Mouse (Mus musculus): ENCODE data around the gene En1.

En1 gene

DNA sequence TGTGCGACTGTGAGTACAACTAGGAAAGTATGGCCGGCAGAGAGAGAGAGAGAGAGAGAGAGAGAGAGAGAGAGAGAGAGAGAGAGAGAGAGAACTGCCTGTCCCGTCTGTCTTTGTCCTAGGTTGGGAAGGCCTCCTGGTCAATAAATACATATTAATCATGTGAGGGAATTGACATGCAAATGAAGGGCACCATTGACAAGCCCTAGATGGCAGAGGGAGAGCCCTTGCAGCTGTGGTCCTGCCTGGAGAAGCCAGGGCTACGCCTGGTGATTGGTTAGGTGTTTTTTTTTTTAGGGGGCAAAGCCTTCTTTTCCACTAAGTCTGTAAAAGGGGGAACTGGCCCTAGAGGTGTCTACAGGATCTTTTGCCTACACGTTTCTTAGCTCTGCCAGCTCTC, 19.2 kb downstream of the En1 start:
- DNase-seq (ENCODE audit: extremely low spot score, low spot score): no peak

GRCm38 (mm10) chr1:120626930-120627621, 24.9 kb downstream of the En1 start:
- no peak for DNase-seq (ENCODE audit: extremely low spot score, low spot score)

DNA sequence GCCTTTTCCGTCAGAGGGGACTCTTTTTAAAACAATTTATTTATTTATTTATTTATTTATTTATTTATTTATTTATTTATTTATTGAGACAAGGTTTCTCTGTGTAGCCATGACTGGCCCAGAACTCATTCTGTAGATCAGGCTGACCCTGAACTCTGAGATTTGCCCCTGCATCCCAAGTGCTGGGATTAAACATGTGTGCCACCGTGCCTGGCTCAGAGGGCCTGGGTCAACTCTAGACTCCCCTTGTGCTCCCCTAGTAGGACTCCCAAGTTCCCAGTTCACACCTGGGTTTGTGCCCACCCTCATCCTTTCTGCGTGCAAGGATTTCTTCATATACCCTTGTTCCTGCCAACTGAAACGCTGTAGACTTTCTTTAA, 25.4 kb downstream of the En1 start:
- DNase-seq (ENCODE audit: extremely low spot score, low spot score): no peak

- no peak for DNase-seq (ENCODE audit: extremely low spot score, low spot score)
Observed at GRCm38 (mm10) chr1:120628821-120629220, 26.6 kb downstream of the En1 start.

- no peak for DNase-seq (ENCODE audit: extremely low spot score, low spot score)
Observed at GRCm38 (mm10) chr1:120643380-120643779, 41.2 kb downstream of the En1 start.

- DNase-seq (ENCODE audit: extremely low spot score, low spot score): no peak
Observed at GRCm38 (mm10) chr1:120643848-120644711, 41.9 kb downstream of the En1 start.

DNA sequence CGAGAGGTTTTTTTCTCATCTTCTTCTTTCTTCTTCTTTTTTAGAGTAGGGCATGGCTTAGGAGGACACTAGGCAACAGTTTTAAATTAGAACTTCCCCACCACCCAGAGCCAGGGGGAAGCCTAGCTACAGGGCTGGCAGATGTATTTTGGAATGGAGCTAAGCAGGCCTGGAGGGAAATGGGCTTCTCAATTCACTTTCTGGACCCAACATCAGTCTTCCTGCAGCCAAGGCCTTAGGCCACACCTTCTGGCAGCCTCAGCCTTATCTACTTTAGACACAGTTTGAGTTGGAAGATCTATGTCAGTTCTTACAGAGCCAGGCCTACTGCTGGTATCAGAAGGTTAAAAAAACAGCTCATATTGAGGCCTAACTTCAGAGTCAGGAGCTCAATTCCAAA, 42.5 kb downstream of the En1 start:
- DNase-seq (ENCODE audit: extremely low spot score, low spot score): no peak

DNA sequence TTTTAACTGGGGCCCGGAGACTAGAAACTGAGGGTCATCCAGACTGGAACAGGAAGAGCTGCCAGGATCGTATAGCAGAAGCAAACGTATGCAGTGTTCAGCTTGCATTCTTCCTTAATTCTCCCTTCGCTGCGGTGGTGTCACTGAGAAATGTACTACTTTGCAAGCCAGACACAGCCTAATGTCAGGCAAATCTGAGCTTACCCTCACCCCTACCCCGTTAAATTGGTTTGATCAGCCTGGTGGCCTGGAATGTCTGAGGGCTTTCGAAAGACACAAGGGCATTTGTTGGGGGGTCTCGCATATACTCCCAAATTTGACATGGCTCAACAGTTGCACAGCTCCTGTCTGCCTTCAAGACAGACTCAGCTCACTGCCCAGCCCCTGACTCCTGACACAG, 47.9 kb downstream of the En1 start:
- no peak for DNase-seq (ENCODE audit: extremely low spot score, low spot score)

DNA sequence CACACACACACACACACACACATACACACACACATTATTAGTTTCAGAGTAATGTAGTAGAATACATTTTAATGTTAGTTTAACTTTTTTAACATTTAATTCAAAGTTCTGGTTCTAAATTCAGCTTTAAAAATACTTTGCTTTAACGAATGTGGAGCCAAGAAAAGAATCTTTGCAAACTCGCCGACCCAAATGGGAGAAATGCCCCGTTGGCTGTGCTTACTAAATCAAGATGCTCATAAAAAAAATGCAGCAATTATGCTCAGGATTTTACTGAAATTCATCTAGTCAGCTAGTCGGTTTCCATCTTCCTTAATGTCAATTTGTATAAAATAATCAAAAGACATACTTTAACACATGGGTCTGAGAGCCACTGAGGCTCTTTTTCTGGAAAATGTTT, 49.8 kb downstream of the En1 start:
- no peak for DNase-seq (ENCODE audit: extremely low spot score, low spot score)

- DNase-seq (ENCODE audit: extremely low spot score, low spot score): no peak
Observed at GRCm38 (mm10) chr1:120654950-120655396, 52.8 kb downstream of the En1 start.

All from neural tube, embryonic 10.5 days (tissue).